Comparison of ENCODE assay signal across 9 mouse cellular contexts in genomic region chr19:32292782-32293776, GRCm38 (mm10).
DNase-seq lines count a peak whose midpoint lies in the region; ATAC-seq and TF ChIP-seq lines count a peak whose summit lies in the region.
"Had no signal": no experiment of that assay in that cellular context is flagged by ENCODE, and none has a peak within 500 bp of the region (broad histone marks: within the 10 kb centered on the region; RNA-seq: fewer than 3 reads in every experiment).

No protein-coding gene starts in this region.

- no peaks in the 10 kb centered on the region for H3K9me3 ChIP-seq in hindbrain, embryonic 15.5 days
- no peaks in the 10 kb centered on the region for H3K9me3 ChIP-seq in hindbrain, embryonic 11.5 days (ENCODE audit: control insufficient read depth, low read length)
- no peaks in the 10 kb centered on the region for H3K9me3 ChIP-seq in intestine, embryonic 15.5 days
- no peaks in the 10 kb centered on the region for H3K9me3 ChIP-seq in stomach, embryonic 16.5 days (replicated peaks; ENCODE audit: control insufficient read depth, low read length)
- no peaks in the 10 kb centered on the region for H3K9me3 ChIP-seq in forebrain, embryonic 10.5 days
- H3K9me3 ChIP-seq: midbrain, embryonic 10.5 days had no signal

- no peaks in the 10 kb centered on the region for H3K36me3 ChIP-seq in hindbrain, embryonic 15.5 days
- H3K36me3 ChIP-seq in hindbrain, embryonic 11.5 days (ENCODE audit: control insufficient read depth, insufficient read depth, low read length): no peaks in the 10 kb centered on the region
- H3K36me3 ChIP-seq in thymus, adult 2 months (ENCODE audit: control insufficient read depth, insufficient read depth, low read length): no peaks in the 10 kb centered on the region
- H3K36me3 ChIP-seq in intestine, embryonic 15.5 days: 0 out of 2 replicates have a peak, but pooled peaks cover 5% of the 10 kb centered on the region
- no peaks in the 10 kb centered on the region for H3K36me3 ChIP-seq in stomach, embryonic 16.5 days (ENCODE audit: control insufficient read depth, insufficient read depth, low read length)
- no peaks in the 10 kb centered on the region for H3K36me3 ChIP-seq in forebrain, embryonic 10.5 days (replicated peaks)
- H3K36me3 ChIP-seq: midbrain, embryonic 10.5 days had no signal

- no peak overlapping the region for H3K4me2 ChIP-seq in hindbrain, embryonic 15.5 days
- H3K4me2 ChIP-seq in hindbrain, embryonic 11.5 days (replicated peaks; ENCODE audit: low read depth, low read length): no peak overlapping the region
- H3K4me2 ChIP-seq in intestine, embryonic 15.5 days (replicated peaks): peak overlapping the region; percentile 26; the same call in 1 of the 2 replicates
- H3K4me2 ChIP-seq in stomach, embryonic 16.5 days (ENCODE audit: low read depth, low read length): peak overlapping the region; percentile 28

- H3K4me3 ChIP-seq in hindbrain, embryonic 15.5 days: no peak overlapping the region
- no peak overlapping the region for H3K4me3 ChIP-seq in hindbrain, embryonic 11.5 days (ENCODE audit: low read depth, low read length)
- H3K4me3 ChIP-seq in thymus, adult 2 months (ENCODE audit: control insufficient read depth, insufficient read depth, low read length): no peak overlapping the region
- H3K4me3 ChIP-seq in intestine, embryonic 15.5 days (replicated peaks): no peak overlapping the region
- no peak overlapping the region for H3K4me3 ChIP-seq in stomach, embryonic 16.5 days (replicated peaks; ENCODE audit: low read length)
- H3K4me3 ChIP-seq in forebrain, embryonic 10.5 days: no peak overlapping the region
- H3K4me3 ChIP-seq: midbrain, embryonic 10.5 days had no signal

- peaks cover 8% of the 10 kb centered on the region; the same call in 1 of the 2 replicates for H3K4me1 ChIP-seq in hindbrain, embryonic 15.5 days (replicated peaks)
- H3K4me1 ChIP-seq in hindbrain, embryonic 11.5 days (replicated peaks; ENCODE audit: control insufficient read depth, insufficient read depth, low read length): no peaks in the 10 kb centered on the region
- H3K4me1 ChIP-seq in thymus, adult 2 months (replicated peaks; ENCODE audit: control insufficient read depth, insufficient read depth, low read length): peaks cover 18% of the 10 kb centered on the region
- H3K4me1 ChIP-seq in intestine, embryonic 15.5 days (replicated peaks): peaks cover 13% of the 10 kb centered on the region
- peaks cover 31% of the 10 kb centered on the region for H3K4me1 ChIP-seq in stomach, embryonic 16.5 days (ENCODE audit: control insufficient read depth, insufficient read depth, low read length)
- peaks cover 27% of the 10 kb centered on the region for H3K4me1 ChIP-seq in forebrain, embryonic 10.5 days

- no peak for TF ChIP-seq CTCF in thymus, adult 2 months (IDR thresholded peaks at IDR 0.05; ENCODE audit: borderline replicate concordance, control insufficient read depth, extremely low read depth, insufficient read depth, low read length, poor library complexity)

- H3K9ac ChIP-seq in hindbrain, embryonic 15.5 days: no peak overlapping the region
- H3K9ac ChIP-seq in hindbrain, embryonic 11.5 days (ENCODE audit: low read depth, low read length): no peak overlapping the region
- no peak overlapping the region for H3K9ac ChIP-seq in intestine, embryonic 15.5 days
- H3K9ac ChIP-seq in stomach, embryonic 16.5 days (ENCODE audit: low read length): no peak overlapping the region; the same call in 1 of the 2 replicates

- ATAC-seq in hindbrain, embryonic 15.5 days (ENCODE audit: low FRiP score, low read depth): no peak
- no peak for ATAC-seq in hindbrain, embryonic 11.5 days (ENCODE audit: low FRiP score)
- no peak for ATAC-seq in intestine, embryonic 15.5 days
- no peak for ATAC-seq in stomach, embryonic 16.5 days (ENCODE audit: insufficient read depth, low FRiP score)

- no peaks in the 10 kb centered on the region for H3K27me3 ChIP-seq in hindbrain, embryonic 15.5 days
- no peaks in the 10 kb centered on the region for H3K27me3 ChIP-seq in hindbrain, embryonic 11.5 days (ENCODE audit: control insufficient read depth, insufficient read depth, low read length)
- H3K27me3 ChIP-seq in thymus, adult 2 months (ENCODE audit: control insufficient read depth, insufficient read depth, low read length): no peaks in the 10 kb centered on the region
- H3K27me3 ChIP-seq in intestine, embryonic 15.5 days (replicated peaks): no peaks in the 10 kb centered on the region
- no peaks in the 10 kb centered on the region for H3K27me3 ChIP-seq in stomach, embryonic 16.5 days (ENCODE audit: control insufficient read depth, insufficient read depth, low read length)
- H3K27me3 ChIP-seq in forebrain, embryonic 10.5 days (ENCODE audit: poor library complexity, severe bottlenecking): no peaks in the 10 kb centered on the region

- 0 out of 2 replicates have a peak overlapping the region, but pooled peaks have one; percentile 6 for H3K27ac ChIP-seq in hindbrain, embryonic 15.5 days (replicated peaks)
- H3K27ac ChIP-seq in hindbrain, embryonic 11.5 days (ENCODE audit: low read depth, low read length): no peak overlapping the region
- peak overlapping the region; percentile 71 for H3K27ac ChIP-seq in thymus, adult 2 months (ENCODE audit: control insufficient read depth, insufficient read depth, low read length)
- H3K27ac ChIP-seq in intestine, embryonic 15.5 days: no peak overlapping the region
- H3K27ac ChIP-seq in stomach, embryonic 16.5 days (ENCODE audit: low read length): peak overlapping the region; percentile 55
- H3K27ac ChIP-seq in forebrain, embryonic 10.5 days: no peak overlapping the region
- H3K27ac ChIP-seq: midbrain, embryonic 10.5 days had no signal

- 78% methylated on average over 12 of the region's 12 CpGs for WGBS in hindbrain, embryonic 15.5 days
- 82% methylated on average over 12 of the region's 12 CpGs for WGBS in hindbrain, embryonic 11.5 days
- 57% methylated on average over 12 of the region's 12 CpGs for WGBS in thymus, adult 2 months
- WGBS in intestine, embryonic 15.5 days: 73% methylated on average over 12 of the region's 12 CpGs
- 74% methylated on average over 12 of the region's 12 CpGs for WGBS in stomach, embryonic 16.5 days
- WGBS in forebrain, embryonic 10.5 days: 90% methylated on average over 12 of the region's 12 CpGs

- TF ChIP-seq POLR2A in thymus, adult 2 months (IDR thresholded peaks at IDR 0.05; ENCODE audit: control insufficient read depth, extremely low read depth, insufficient read depth, low read length, poor library complexity): no peak

- DNase-seq in hindbrain, embryonic 11.5 days (ENCODE audit: low spot score): no peak
- no peak for DNase-seq in thymus, adult 2 months
- DNase-seq in thymus, postnatal 36 days: no peak
- no peak for DNase-seq in forebrain, embryonic 10.5 days (ENCODE audit: extremely low spot score, low spot score)
- no peak for DNase-seq in spleen, postnatal 14 days (ENCODE audit: low spot score in 2 of 2)

Comparison
In these comparisons a context has a peak if more than half of its experiments do, and no peak if none do; other contexts are left out.
1. H3K27ac ChIP-seq: peak in hindbrain, embryonic 15.5 days (single experiment), thymus, adult 2 months (single experiment) and stomach, embryonic 16.5 days (single experiment); none in hindbrain, embryonic 11.5 days (single experiment), intestine, embryonic 15.5 days (single experiment) and forebrain, embryonic 10.5 days (single experiment).
2. H3K4me2 ChIP-seq: peak in intestine, embryonic 15.5 days (single experiment) and stomach, embryonic 16.5 days (single experiment); none in hindbrain, embryonic 15.5 days (single experiment) and hindbrain, embryonic 11.5 days (single experiment).